ENCODE assay signal across 7 mouse cellular contexts in the genomic region with DNA sequence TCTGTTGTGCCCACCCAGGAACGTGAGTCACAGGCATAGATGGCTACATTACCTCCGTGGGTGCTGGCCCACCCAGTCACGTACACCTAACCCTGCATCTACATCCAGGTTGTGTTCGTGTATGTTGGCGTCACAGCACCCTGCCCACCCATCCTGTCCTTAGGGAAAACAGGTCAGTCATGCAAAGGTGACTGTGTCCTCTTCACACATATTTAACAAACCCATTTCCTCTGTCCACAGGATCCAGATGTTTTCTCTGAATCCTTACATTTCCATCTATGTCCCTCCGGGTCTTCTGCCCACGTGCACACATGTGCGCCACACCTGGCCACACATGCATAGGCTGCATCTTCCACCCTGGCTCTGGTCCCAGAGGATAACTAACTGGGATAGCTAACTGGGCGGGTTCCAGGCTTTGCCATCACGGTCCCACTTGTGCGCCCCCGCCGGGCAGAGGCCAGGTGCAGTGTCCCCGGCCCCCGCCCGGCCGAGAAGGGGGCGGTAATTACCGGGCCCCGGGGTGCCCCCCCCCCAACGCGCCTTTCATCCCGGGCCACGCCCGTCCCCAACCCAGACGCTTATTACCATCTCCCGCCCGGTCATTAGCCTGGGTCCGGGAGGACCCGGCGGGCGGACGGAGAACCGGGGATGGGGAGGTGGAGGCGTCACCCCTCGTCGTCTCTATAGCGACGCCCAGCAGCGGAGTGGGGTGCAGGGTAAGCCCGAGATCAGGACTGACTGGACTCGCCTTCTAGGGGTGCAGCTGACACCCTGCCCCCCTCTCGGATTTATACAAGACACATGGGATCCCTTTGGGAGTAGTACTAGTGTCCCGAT. TPM values are rescaled to one million over a fixed set of nuclear protein-coding genes. Genes with fewer than 3 reads are reported as not detected.
DNase-seq lines count a peak whose midpoint lies in the region; ATAC-seq and TF ChIP-seq lines count a peak whose summit lies in the region.

No protein-coding gene starts in this region.

- WGBS in embryonic facial prominence, embryonic 12.5 days: 9% methylated on average over 44 of the region's 44 CpGs
- 10% methylated on average over 44 of the region's 44 CpGs for WGBS in hindbrain, embryonic 13.5 days
- 10% methylated on average over 44 of the region's 44 CpGs for WGBS in liver, adult 2 months
- 9% methylated on average over 44 of the region's 44 CpGs for WGBS in small intestine, adult 2 months

- H3K36me3 ChIP-seq in embryonic facial prominence, embryonic 12.5 days: no peaks in the 10 kb centered on the region
- no peaks in the 10 kb centered on the region for H3K36me3 ChIP-seq in hindbrain, embryonic 13.5 days
- H3K36me3 ChIP-seq in liver, adult 2 months (ENCODE audit: control insufficient read depth, insufficient read depth, low read length): no peaks in the 10 kb centered on the region
- no peaks in the 10 kb centered on the region for H3K36me3 ChIP-seq in small intestine, adult 2 months (ENCODE audit: control insufficient read depth, insufficient read depth, low read length)

- peak overlapping the region; percentile 42; the same call in 1 of the 2 replicates for H3K9ac ChIP-seq in embryonic facial prominence, embryonic 12.5 days
- peak overlapping the region; percentile 75 for H3K9ac ChIP-seq in hindbrain, embryonic 13.5 days
- H3K9ac ChIP-seq in liver, adult 2 months (ENCODE audit: low read depth, low read length): peak overlapping the region; percentile 55

- peaks cover 59% of the 10 kb centered on the region for H3K4me1 ChIP-seq in embryonic facial prominence, embryonic 12.5 days
- H3K4me1 ChIP-seq in hindbrain, embryonic 13.5 days (replicated peaks): peaks cover 66% of the 10 kb centered on the region
- peaks cover 15% of the 10 kb centered on the region for H3K4me1 ChIP-seq in liver, adult 2 months (ENCODE audit: control insufficient read depth, insufficient read depth, low read length)
- peaks cover 53% of the 10 kb centered on the region for H3K4me1 ChIP-seq in small intestine, adult 2 months (ENCODE audit: control insufficient read depth, insufficient read depth, insufficient read length, low read length)

- TF ChIP-seq CTCF in liver, adult 2 months (IDR thresholded peaks at IDR 0.05; ENCODE audit: low read depth, low read length): no peak
- no peak for TF ChIP-seq CTCF in small intestine, adult 2 months (IDR thresholded peaks at IDR 0.05; ENCODE audit: extremely low read depth, insufficient read length, insufficient replicate concordance, low read depth, low read length)

- H3K9me3 ChIP-seq in embryonic facial prominence, embryonic 12.5 days: no peaks in the 10 kb centered on the region
- H3K9me3 ChIP-seq in hindbrain, embryonic 13.5 days: no peaks in the 10 kb centered on the region

- H3K27me3 ChIP-seq in embryonic facial prominence, embryonic 12.5 days: no peaks in the 10 kb centered on the region
- H3K27me3 ChIP-seq in hindbrain, embryonic 13.5 days: 0 out of 2 replicates have a peak, but pooled peaks cover 5% of the 10 kb centered on the region
- no peaks in the 10 kb centered on the region for H3K27me3 ChIP-seq in liver, adult 2 months (ENCODE audit: control insufficient read depth, insufficient read depth, low read length)
- no peaks in the 10 kb centered on the region for H3K27me3 ChIP-seq in small intestine, adult 2 months (ENCODE audit: control insufficient read depth, insufficient read depth, low read length)

- TF ChIP-seq POLR2A in liver, adult 2 months (IDR thresholded peaks at IDR 0.05; ENCODE audit: extremely low read depth, insufficient read depth, low read length): no peak
- no peak for TF ChIP-seq POLR2A in small intestine, adult 2 months (IDR thresholded peaks at IDR 0.05; ENCODE audit: low read depth, low read length)

- no peak for ATAC-seq in embryonic facial prominence, embryonic 12.5 days (ENCODE audit: insufficient number of reproducible peaks, insufficient read depth, low FRiP score, low TSS enrichment)
- peak; percentile 0; the same call in 1 of the 2 replicates for ATAC-seq in hindbrain, embryonic 13.5 days (ENCODE audit: low FRiP score)

- peak; percentile 51 for DNase-seq in thymus, postnatal 14 days
- no peak for DNase-seq in thymus, postnatal 4 days
- no peak for DNase-seq in liver, adult 2 months (ENCODE audit: extremely low read depth, low read depth, low spot score)
- no peak for DNase-seq in urinary bladder, postnatal 25 days (ENCODE audit: low spot score)

- H3K4me2 ChIP-seq in embryonic facial prominence, embryonic 12.5 days (replicated peaks): peak overlapping the region; percentile 81
- H3K4me2 ChIP-seq in hindbrain, embryonic 13.5 days: peak overlapping the region; percentile 75

- no peaks in the 10 kb centered on the region for H3K79me2 ChIP-seq in liver, adult 2 months (ENCODE audit: control insufficient read depth, insufficient read depth, low read length)

- peak overlapping the region; percentile 47; the same call in 1 of the 2 replicates for H3K27ac ChIP-seq in embryonic facial prominence, embryonic 12.5 days
- peak overlapping the region; percentile 100 for H3K27ac ChIP-seq in hindbrain, embryonic 13.5 days
- peak overlapping the region; percentile 51 for H3K27ac ChIP-seq in liver, adult 2 months (replicated peaks; ENCODE audit: insufficient read depth, low read depth, low read length)
- H3K27ac ChIP-seq in small intestine, adult 2 months (ENCODE audit: insufficient read depth, low read depth, low read length): peak overlapping the region; percentile 58

- peak overlapping the region; percentile 33 for H3K4me3 ChIP-seq in embryonic facial prominence, embryonic 12.5 days
- H3K4me3 ChIP-seq in hindbrain, embryonic 13.5 days: peak overlapping the region; percentile 42
- H3K4me3 ChIP-seq in liver, adult 2 months (ENCODE audit: insufficient read depth, low read depth, low read length): peak overlapping the region; percentile 32; the same call in 1 of the 2 replicates
- peak overlapping the region; percentile 55 for H3K4me3 ChIP-seq in small intestine, adult 2 months (ENCODE audit: low read depth, low read length)

RNA-seq across cellular contexts. Expression of a gene that starts 1.4 kb away (rescaled TPM):
- 151 and 159 TPM in 2 replicates for polyA plus RNA-seq in embryonic facial prominence, embryonic 12.5 days (2016; fragmentation: Nextera tagmentation; extraction: Ambion mirVana)
- 364 and 409 TPM in 2 replicates for polyA plus RNA-seq in hindbrain, embryonic 13.5 days (2015; fragmentation: Nextera tagmentation; extraction: Ambion mirVana)
- 19.5 and 25.9 TPM in 2 replicates for total RNA-seq in liver, adult 2 months (2014; rRNA removed)
- 31.8 and 37.0 TPM in 2 replicates for polyA plus RNA-seq in liver, adult 2 months (2012; rRNA removed)
- 18.5 and 48.0 TPM in 2 replicates for polyA plus RNA-seq in small intestine, adult 2 months (2012; rRNA removed)

RNA-seq across cellular contexts. Expression of a gene that starts 8.4 kb away (rescaled TPM):
- polyA plus RNA-seq in embryonic facial prominence, embryonic 12.5 days (2016; fragmentation: Nextera tagmentation; extraction: Ambion mirVana): 11.6 and 13.0 TPM in 2 replicates
- polyA plus RNA-seq in hindbrain, embryonic 13.5 days (2015; fragmentation: Nextera tagmentation; extraction: Ambion mirVana): 11.9 and 14.1 TPM in 2 replicates
- total RNA-seq in liver, adult 2 months (2014; rRNA removed): 5.1 and 7.7 TPM in 2 replicates
- polyA plus RNA-seq in liver, adult 2 months (2012; rRNA removed): 10.0 and 10.4 TPM in 2 replicates
- 6.8 and 9.0 TPM in 2 replicates for polyA plus RNA-seq in small intestine, adult 2 months (2012; rRNA removed)

RNA-seq across cellular contexts. Expression of a gene that starts 14.9 kb away (rescaled TPM):
- 55.8 and 56.9 TPM in 2 replicates for polyA plus RNA-seq in embryonic facial prominence, embryonic 12.5 days (2016; fragmentation: Nextera tagmentation; extraction: Ambion mirVana)
- 18.8 and 21.4 TPM in 2 replicates for polyA plus RNA-seq in hindbrain, embryonic 13.5 days (2015; fragmentation: Nextera tagmentation; extraction: Ambion mirVana)
- under 0.01 and 0.07 TPM in 2 replicates for total RNA-seq in liver, adult 2 months (2014; rRNA removed)
- polyA plus RNA-seq in liver, adult 2 months (2012; rRNA removed): 0.26 TPM in 2 replicates
- polyA plus RNA-seq in small intestine, adult 2 months (2012; rRNA removed): 1.5 and 1.8 TPM in 2 replicates

RNA-seq across cellular contexts. Expression of a gene that starts 16.3 kb away (rescaled TPM):
- 33.4 and 35.1 TPM in 2 replicates for polyA plus RNA-seq in embryonic facial prominence, embryonic 12.5 days (2016; fragmentation: Nextera tagmentation; extraction: Ambion mirVana)
- 32.4 and 34.7 TPM in 2 replicates for polyA plus RNA-seq in hindbrain, embryonic 13.5 days (2015; fragmentation: Nextera tagmentation; extraction: Ambion mirVana)
- 6.9 and 11.6 TPM in 2 replicates for total RNA-seq in liver, adult 2 months (2014; rRNA removed)
- 27.4 and 38.8 TPM in 2 replicates for polyA plus RNA-seq in liver, adult 2 months (2012; rRNA removed)
- 151 and 372 TPM in 2 replicates for polyA plus RNA-seq in small intestine, adult 2 months (2012; rRNA removed)

RNA-seq across cellular contexts. Expression of a gene that starts 23.7 kb away (rescaled TPM):
- 8.4 and 8.5 TPM in 2 replicates for polyA plus RNA-seq in embryonic facial prominence, embryonic 12.5 days (2016; fragmentation: Nextera tagmentation; extraction: Ambion mirVana)
- polyA plus RNA-seq in hindbrain, embryonic 13.5 days (2015; fragmentation: Nextera tagmentation; extraction: Ambion mirVana): 57.4 and 59.2 TPM in 2 replicates
- total RNA-seq in liver, adult 2 months (2014; rRNA removed): 0.47 and 0.55 TPM in 2 replicates
- 1.2 TPM in 2 replicates for polyA plus RNA-seq in liver, adult 2 months (2012; rRNA removed)
- 3.7 and 6.6 TPM in 2 replicates for polyA plus RNA-seq in small intestine, adult 2 months (2012; rRNA removed)

Comparison
In these comparisons a context has a peak if more than half of its experiments do, and no peak if none do; other contexts are left out.
1. H3K27ac ChIP-seq: peak in every context shown above with its lines; median percentile 100 in hindbrain, embryonic 13.5 days; 58 in small intestine, adult 2 months; 51 in liver, adult 2 months; 47 in embryonic facial prominence, embryonic 12.5 days.